Mouse (Mus musculus): ENCODE measurements around the gene Eif3a. TPM values are rescaled to one million over a fixed set of nuclear protein-coding genes. Genes with fewer than 3 reads are reported as not detected.

Gene Eif3a
- polyA plus RNA-seq, 1 experiment from 2014 or later: 57.2 TPM

DNA sequence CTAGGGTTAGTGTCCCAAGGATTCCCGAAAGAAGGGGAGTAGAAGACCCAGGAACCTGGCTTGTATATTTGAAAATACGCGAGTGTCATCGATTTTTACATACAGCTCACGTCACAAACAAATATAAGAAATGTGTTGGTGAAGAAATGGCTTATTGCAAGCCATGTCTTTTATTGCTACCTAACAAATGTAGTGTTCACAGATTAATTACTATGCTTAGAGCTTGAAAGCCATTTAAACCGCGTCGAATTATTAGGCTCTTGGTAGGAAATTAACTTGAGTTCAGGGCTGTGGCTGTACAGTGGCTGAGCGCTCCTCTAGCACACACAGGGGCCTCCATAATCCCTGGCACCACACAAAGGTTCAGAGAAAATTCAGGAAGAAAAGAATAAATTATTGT is 706 bp upstream of the Eif3a start:
- WGBS: 11% methylated on average over 9 of the region's 9 CpGs
- Histone ChIP-seq H3K4me3 (ENCODE audit: low read depth, low read length) (peak overlapping the region; percentile 78), H3K27me3 (replicated peaks; ENCODE audit: control insufficient read depth, insufficient read depth, low read length) (no peaks in the 10 kb centered on the region), H3K4me2 (replicated peaks; ENCODE audit: low read depth) (peak overlapping the region; percentile 71), H3K9ac (ENCODE audit: low read depth, low read length) (peak overlapping the region; percentile 99), H3K27ac (ENCODE audit: low read depth, low read length) (peak overlapping the region; percentile 98), H3K4me1 (replicated peaks; ENCODE audit: control insufficient read depth, insufficient read depth, low read length) (no peaks in the 10 kb centered on the region), H3K36me3 (ENCODE audit: control insufficient read depth, insufficient read depth) (no peaks in the 10 kb centered on the region), H3K9me3 (ENCODE audit: control insufficient read depth) (no peaks in the 10 kb centered on the region)
- TF ChIP-seq CTCF (IDR thresholded peaks at IDR 0.05; ENCODE audit: low read depth): no peak
- ATAC-seq: no peak

DNA sequence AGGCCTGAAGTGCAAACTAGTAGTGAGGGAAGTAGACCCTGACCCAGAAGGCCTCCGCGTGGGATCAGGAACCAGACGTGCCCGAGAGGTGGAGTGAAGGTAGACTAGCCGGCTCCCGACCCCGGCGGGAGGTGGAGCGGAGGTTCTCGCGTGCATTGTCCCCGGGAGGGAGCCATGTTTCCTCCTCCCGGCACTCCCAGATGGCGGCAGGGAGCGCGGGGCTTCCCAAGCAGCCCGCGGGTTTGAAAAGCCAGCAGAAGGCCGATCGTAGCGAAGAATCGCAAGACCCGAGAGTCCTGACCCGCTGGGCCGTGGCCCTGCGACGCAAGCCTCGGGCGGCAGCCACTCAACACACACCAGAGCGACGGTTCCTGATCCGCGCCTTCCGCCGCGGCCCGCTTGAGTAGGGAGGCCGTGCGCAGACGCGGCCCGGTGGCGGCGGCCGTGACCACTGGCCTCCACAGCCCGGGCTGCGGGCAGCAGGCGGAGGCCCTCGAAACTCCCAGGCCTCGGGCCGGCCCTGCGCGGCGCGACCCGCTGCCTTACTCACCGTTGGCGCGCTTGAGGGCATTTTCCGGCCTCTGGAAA is 445 bp downstream of the Eif3a start:
- Histone ChIP-seq H3K4me1 (replicated peaks; ENCODE audit: control insufficient read depth, insufficient read depth, low read length) (0 out of 2 replicates have a peak, but pooled peaks cover 3% of the 10 kb centered on the region), H3K36me3 (ENCODE audit: control insufficient read depth, insufficient read depth) (no peaks in the 10 kb centered on the region), H3K9me3 (ENCODE audit: control insufficient read depth) (no peaks in the 10 kb centered on the region), H3K27ac (ENCODE audit: low read depth, low read length) (peak overlapping the region; percentile 98), H3K9ac (ENCODE audit: low read depth, low read length) (peak overlapping the region; percentile 99), H3K4me2 (replicated peaks; ENCODE audit: low read depth) (peak overlapping the region; percentile 71), H3K4me3 (ENCODE audit: low read depth, low read length) (peak overlapping the region; percentile 78), H3K27me3 (replicated peaks; ENCODE audit: control insufficient read depth, insufficient read depth, low read length) (no peaks in the 10 kb centered on the region)
- ATAC-seq: peak; percentile 66
- TF ChIP-seq CTCF (IDR thresholded peaks at IDR 0.05; ENCODE audit: low read depth): 0 out of 2 replicates have a peak, but pooled peaks have one; percentile 1
- WGBS: under 1% methylated on average over 60 of the region's 60 CpGs

DNA sequence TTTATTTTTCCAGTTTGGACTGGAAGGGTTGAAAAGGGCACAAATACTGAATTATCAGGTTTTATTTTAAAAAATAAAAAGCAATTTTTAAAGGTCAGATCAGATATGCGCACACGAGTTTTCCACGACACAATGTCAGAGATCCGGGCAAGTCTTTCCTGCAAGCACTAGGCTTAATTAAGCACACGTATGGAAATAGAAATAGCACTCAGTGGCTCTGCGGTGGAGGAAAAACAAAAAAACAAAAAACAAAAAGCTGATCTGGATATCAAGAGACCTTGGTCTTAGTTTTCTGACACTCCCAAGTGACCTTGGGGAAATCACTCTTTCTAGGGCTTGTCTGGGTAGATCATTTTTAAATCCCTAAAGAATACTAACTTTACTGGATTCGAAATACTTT is 1.0 kb downstream of the Eif3a start:
- H3K9me3 ChIP-seq (ENCODE audit: control insufficient read depth): no peaks in the 10 kb centered on the region
- no peak for TF ChIP-seq CTCF (IDR thresholded peaks at IDR 0.05; ENCODE audit: low read depth)
- under 1% methylated on average over 7 of the region's 7 CpGs for WGBS
- H3K27me3 ChIP-seq (replicated peaks; ENCODE audit: control insufficient read depth, insufficient read depth, low read length): no peaks in the 10 kb centered on the region
- H3K36me3 ChIP-seq (ENCODE audit: control insufficient read depth, insufficient read depth): no peaks in the 10 kb centered on the region
- ATAC-seq: no peak
- H3K9ac ChIP-seq (ENCODE audit: low read depth, low read length): peak overlapping the region; percentile 99
- 0 out of 2 replicates have a peak, but pooled peaks cover 3% of the 10 kb centered on the region for H3K4me1 ChIP-seq (replicated peaks; ENCODE audit: control insufficient read depth, insufficient read depth, low read length)
- H3K27ac ChIP-seq (ENCODE audit: low read depth, low read length): peak overlapping the region; percentile 98; the same call in 1 of the 2 replicates
- H3K4me3 ChIP-seq (ENCODE audit: low read depth, low read length): peak overlapping the region; percentile 78
- peak overlapping the region; percentile 71 for H3K4me2 ChIP-seq (replicated peaks; ENCODE audit: low read depth)

GRCm38 (mm10) chr19:60788214-60788960 is 2.1 kb downstream of the Eif3a start:
- Histone ChIP-seq H3K9ac (ENCODE audit: low read depth, low read length) (peak overlapping the region; percentile 28; the same call in 1 of the 2 replicates), H3K4me3 (ENCODE audit: low read depth, low read length) (peak overlapping the region; percentile 78), H3K36me3 (ENCODE audit: control insufficient read depth, insufficient read depth) (no peaks in the 10 kb centered on the region), H3K9me3 (ENCODE audit: control insufficient read depth) (no peaks in the 10 kb centered on the region), H3K27me3 (replicated peaks; ENCODE audit: control insufficient read depth, insufficient read depth, low read length) (no peaks in the 10 kb centered on the region), H3K4me1 (replicated peaks; ENCODE audit: control insufficient read depth, insufficient read depth, low read length) (0 out of 2 replicates have a peak, but pooled peaks cover 3% of the 10 kb centered on the region), H3K27ac (ENCODE audit: low read depth, low read length) (no peak overlapping the region), H3K4me2 (replicated peaks; ENCODE audit: low read depth) (peak overlapping the region; percentile 71)
- TF ChIP-seq CTCF (IDR thresholded peaks at IDR 0.05; ENCODE audit: low read depth): no peak
- no peak for ATAC-seq
- WGBS: 25% methylated on average over 6 of the region's 6 CpGs

DNA sequence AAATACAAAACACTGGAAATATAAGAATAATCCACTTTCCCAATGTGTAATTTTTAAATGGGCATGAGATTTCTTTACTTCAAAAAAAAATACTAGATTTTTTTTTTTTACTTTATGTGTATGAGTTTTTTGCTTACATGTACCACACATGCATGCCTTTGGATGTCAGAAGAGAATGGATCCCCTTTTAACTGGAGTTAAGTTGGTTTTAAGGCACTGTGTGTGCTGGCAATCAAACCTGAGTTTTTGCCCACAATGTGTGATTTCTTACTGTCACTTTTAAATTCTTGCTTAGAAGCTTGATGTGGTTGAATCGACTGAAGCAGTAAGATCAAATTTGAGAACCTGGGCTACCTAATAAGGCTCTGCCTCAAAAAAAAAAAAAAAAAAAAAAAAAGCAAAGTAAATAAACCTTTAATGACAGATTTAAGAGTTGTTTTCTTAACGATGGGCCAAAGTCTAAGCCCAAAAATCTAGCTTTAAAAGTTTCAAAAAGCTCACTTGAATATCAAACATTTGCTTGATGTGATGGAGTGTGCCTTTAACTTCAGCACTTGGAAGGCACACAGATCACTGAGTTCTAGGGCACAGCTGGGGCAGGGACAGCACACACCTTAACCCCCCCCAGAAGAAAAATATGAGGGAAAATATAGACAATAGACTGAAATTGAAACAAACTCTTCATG is 2.9 kb downstream of the Eif3a start:
- no peaks in the 10 kb centered on the region for H3K9me3 ChIP-seq (ENCODE audit: control insufficient read depth)
- TF ChIP-seq CTCF (IDR thresholded peaks at IDR 0.05; ENCODE audit: low read depth): no peak
- H3K4me1 ChIP-seq (replicated peaks; ENCODE audit: control insufficient read depth, insufficient read depth, low read length): 0 out of 2 replicates have a peak, but pooled peaks cover 3% of the 10 kb centered on the region
- no peaks in the 10 kb centered on the region for H3K27me3 ChIP-seq (replicated peaks; ENCODE audit: control insufficient read depth, insufficient read depth, low read length)
- WGBS: 18% methylated on average over 2 of the region's 2 CpGs
- H3K4me3 ChIP-seq (ENCODE audit: low read depth, low read length): no peak overlapping the region
- peak overlapping the region; percentile 71; the same call in 1 of the 2 replicates for H3K4me2 ChIP-seq (replicated peaks; ENCODE audit: low read depth)
- H3K36me3 ChIP-seq (ENCODE audit: control insufficient read depth, insufficient read depth): no peaks in the 10 kb centered on the region
- H3K9ac ChIP-seq (ENCODE audit: low read depth, low read length): no peak overlapping the region
- no peak overlapping the region for H3K27ac ChIP-seq (ENCODE audit: low read depth, low read length)
- ATAC-seq: no peak

DNA sequence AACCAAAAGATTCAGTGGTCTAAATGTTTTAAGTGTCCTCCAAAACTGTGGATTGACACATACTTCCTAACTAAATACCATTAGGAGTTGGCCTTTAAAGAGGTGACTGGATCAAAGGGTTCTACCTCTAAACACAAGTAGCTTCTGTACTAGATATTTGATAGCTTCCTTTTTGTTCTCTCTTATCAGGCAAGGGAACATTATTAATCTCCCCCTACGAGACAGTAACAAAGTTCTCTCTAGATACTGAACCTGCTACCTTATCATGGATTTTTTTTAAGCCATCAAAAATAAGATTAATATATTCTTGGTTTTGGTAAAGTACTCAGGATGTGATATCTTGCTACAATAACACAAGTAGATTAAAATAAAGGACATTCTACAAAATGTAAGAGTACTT is 5.7 kb downstream of the Eif3a start:
- 29% methylated on average over 1 of the region's 1 CpGs for WGBS
- H3K4me2 ChIP-seq (replicated peaks; ENCODE audit: low read depth): no peak overlapping the region
- H3K9me3 ChIP-seq (ENCODE audit: control insufficient read depth): no peaks in the 10 kb centered on the region
- peaks cover 6% of the 10 kb centered on the region for H3K36me3 ChIP-seq (ENCODE audit: control insufficient read depth, insufficient read depth)
- TF ChIP-seq CTCF (IDR thresholded peaks at IDR 0.05; ENCODE audit: low read depth): no peak
- H3K27ac ChIP-seq (ENCODE audit: low read depth, low read length): no peak overlapping the region
- no peak overlapping the region for H3K4me3 ChIP-seq (ENCODE audit: low read depth, low read length)
- no peak for ATAC-seq
- no peak overlapping the region for H3K9ac ChIP-seq (ENCODE audit: low read depth, low read length)
- H3K4me1 ChIP-seq (replicated peaks; ENCODE audit: control insufficient read depth, insufficient read depth, low read length): 0 out of 2 replicates have a peak, but pooled peaks cover 3% of the 10 kb centered on the region
- H3K27me3 ChIP-seq (replicated peaks; ENCODE audit: control insufficient read depth, insufficient read depth, low read length): no peaks in the 10 kb centered on the region

Data from intestine, postnatal 0 days (tissue).